Mouse (Mus musculus) E14TG2a.4 (cell line): Measurements from ENCODE around the gene Tex22.

ENCODE experiments used
- CTCF ChIP-seq: conservative IDR thresholded peaks from 2 replicates; pipeline ENCODE4 v1.5.1; 2014; ENCODE audit warnings: low read length
- POU5F1 ChIP-seq: IDR thresholded peaks from 2 replicates; pipeline ENCODE4 v1.6.1; 2014; ENCODE audit warnings: low read length, borderline replicate concordance

DNA sequence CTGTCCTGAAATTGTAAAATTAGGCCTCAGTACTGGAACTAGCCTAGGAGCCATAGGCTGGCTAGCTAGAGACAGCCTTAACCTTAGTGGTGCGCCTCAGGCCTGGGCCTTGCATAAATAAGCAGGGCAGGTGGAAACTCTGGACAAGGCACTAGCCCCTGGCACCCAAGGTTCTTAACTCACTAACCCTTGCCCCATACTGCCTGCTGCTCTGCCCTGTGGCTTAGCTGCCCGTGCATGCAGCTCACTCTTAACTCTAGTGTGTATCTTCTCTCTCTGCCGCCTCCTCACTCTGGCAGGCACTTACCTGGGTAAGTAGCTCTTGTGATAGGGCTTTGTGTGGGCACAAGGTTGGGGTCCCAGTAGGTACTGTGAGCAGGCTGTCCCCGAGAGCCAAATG, 60.2 kb downstream of the Tex22 start:
- TF ChIP-seq CTCF (no peak), POU5F1 (no peak)
